ENCODE assay signal across 27 mouse cellular contexts in genomic region chr14:17081904-17082303, GRCm38 (mm10).
DNase-seq lines count a peak whose midpoint lies in the region; ATAC-seq and TF ChIP-seq lines count a peak whose summit lies in the region.
"Had no signal": no experiment of that assay in that cellular context is flagged by ENCODE, and none has a peak within 500 bp of the region (broad histone marks: within the 10 kb centered on the region; RNA-seq: fewer than 3 reads in every experiment).

No protein-coding gene starts in this region.

- no peak overlapping the region for H3K9ac ChIP-seq in MEL (ENCODE audit: control insufficient read depth, low read depth, low read length, poor library complexity, severe bottlenecking)
- H3K9ac ChIP-seq: forebrain, embryonic 13.5 days; heart, embryonic 12.5 days; heart, embryonic 15.5 days; hindbrain, embryonic 14.5 days had no signal

- no peak for TF ChIP-seq CTCF in MEL (IDR thresholded peaks at IDR 0.05 in 2 of 3, conservative IDR thresholded peaks at IDR 0.05 in 1 of 3; ENCODE audit: control insufficient read depth in 1 of 3, insufficient read depth in 1 of 3, low read depth in 2 of 3, low read length in 3 of 3, poor library complexity in 1 of 3, severe bottlenecking in 1 of 3)

- TF ChIP-seq POLR2A in MEL (IDR thresholded peaks at IDR 0.05; ENCODE audit: control insufficient read depth in 1 of 2, insufficient read depth in 1 of 2, low read depth in 1 of 2, low read length in 2 of 2, poor library complexity in 1 of 2), result no peak

- peak; percentile 12 to 18; a peak in 2 of 4 replicates for TF ChIP-seq EP300 in MEL (IDR thresholded peaks at IDR 0.05; ENCODE audit: low read depth in 1 of 2, low read length in 2 of 2)

- H3K9me3 ChIP-seq in MEL (replicated peaks; ENCODE audit: insufficient read depth, low read length), result no peaks in the 10 kb centered on the region
- H3K9me3 ChIP-seq: forebrain, embryonic 10.5 days; forebrain, embryonic 13.5 days; heart, embryonic 12.5 days; heart, embryonic 15.5 days had no signal

- H3K27me3 ChIP-seq in MEL (ENCODE audit: control insufficient read depth in 1 of 2, insufficient read depth in 2 of 2, low read length in 2 of 2), result no peaks in the 10 kb centered on the region
- H3K27me3 ChIP-seq: forebrain, embryonic 13.5 days; heart, embryonic 12.5 days; heart, embryonic 15.5 days had no signal

- TF ChIP-seq RAD21 in MEL (IDR thresholded peaks at IDR 0.05; ENCODE audit: low read depth, low read length), result no peak

- H3K4me3 ChIP-seq in MEL (ENCODE audit: control insufficient read depth in 1 of 2, insufficient read depth in 1 of 2, low read depth in 2 of 2, low read length in 2 of 2), result no peak overlapping the region
- H3K4me3 ChIP-seq: forebrain, embryonic 10.5 days; forebrain, embryonic 13.5 days; heart, adult 2 months; heart, embryonic 12.5 days; heart, embryonic 15.5 days had no signal

- H3K36me3 ChIP-seq in MEL (ENCODE audit: control insufficient read depth in 1 of 2, insufficient read depth in 2 of 2, low read length in 2 of 2), result no peaks in the 10 kb centered on the region
- H3K36me3 ChIP-seq: forebrain, embryonic 10.5 days; heart, embryonic 12.5 days; heart, embryonic 15.5 days had no signal

- DNase-seq in MEL (ENCODE audit: low read depth, low spot score) (peak; percentile 35), MEL-GATA-1-ER (ENCODE audit: extremely low read depth, low read depth) (peak; percentile 1)
- DNase-seq in kidney, postnatal 25 days, result no peak
- no peak for DNase-seq in heart, adult 8-10 months (ENCODE audit: low spot score)
- DNase-seq: adrenal gland, postnatal 10 days; adrenal gland, postnatal 36 days; cerebellum, adult 18-20 months; cerebellum, adult 9-10 months; cerebellum, postnatal 14 days; gastrocnemius, postnatal 14 days; heart, adult 2 months; heart, postnatal 10 days; heart, postnatal 36 days; kidney, adult 18-20 months had no signal

- no peaks in the 10 kb centered on the region for H3K79me2 ChIP-seq in MEL (ENCODE audit: control insufficient read depth, insufficient read depth, low read length, poor library complexity)

- H3K4me1 ChIP-seq in MEL (ENCODE audit: control insufficient read depth in 1 of 2, insufficient read depth in 2 of 2, low read length in 2 of 2), result no peaks in the 10 kb centered on the region
- H3K4me1 ChIP-seq: forebrain, embryonic 13.5 days; heart, embryonic 12.5 days; heart, embryonic 15.5 days had no signal

- no peak overlapping the region for H3K27ac ChIP-seq in MEL (ENCODE audit: control insufficient read depth, low read depth, low read length)
- H3K27ac ChIP-seq: forebrain, embryonic 10.5 days; forebrain, embryonic 13.5 days; heart, adult 2 months; heart, embryonic 15.5 days; hindbrain, embryonic 14.5 days; hindbrain, postnatal 0 days had no signal

- ATAC-seq in hematopoietic stem cell, adult 5-6 weeks (replicated peaks in 1 of 2; ENCODE audit: insufficient read depth in 1 of 2, low FRiP score in 2 of 2, low TSS enrichment in 1 of 2, low read depth in 1 of 2, poor library complexity in 2 of 2, severe bottlenecking in 2 of 2), result peak; percentile 66 to 79; a peak in 3 of 4 replicates
- ATAC-seq in megakaryocyte progenitor cell, adult 5-6 weeks (replicated peaks; ENCODE audit: poor library complexity), result peak; percentile 96
- ATAC-seq: CD4-positive, CD25-positive, alpha-beta regulatory T cell, adult 4 months; forebrain, embryonic 13.5 days; forebrain, embryonic 16.5 days; hindbrain, postnatal 0 days; inflammation-experienced regulatory T-cells, adult 6 months; intestine, embryonic 16.5 days; Patski had no signal

TF ChIP-seq in MEL, 35 proteins besides CTCF, POLR2A, EP300 and RAD21:
- TF ChIP-seq SIN3A (IDR thresholded peaks at IDR 0.05; ENCODE audit: low read length), result no peak
- TF ChIP-seq NRF1 (IDR thresholded peaks at IDR 0.05; ENCODE audit: insufficient read depth, low read depth, low read length, poor library complexity, severe bottlenecking), result no peak
- TF ChIP-seq MYC (IDR thresholded peaks at IDR 0.05; ENCODE audit: low read depth, low read length), result no peak
- no peak for TF ChIP-seq ELF1 (IDR thresholded peaks at IDR 0.05; ENCODE audit: low read depth, low read length)
- no peak for TF ChIP-seq GABPA (IDR thresholded peaks at IDR 0.05; ENCODE audit: low read depth, low read length)
- TF ChIP-seq BHLHE40 (IDR thresholded peaks at IDR 0.05; ENCODE audit: borderline replicate concordance, low read depth, low read length), result no peak

Comparison
In these comparisons a context has a peak if more than half of its experiments do, and no peak if none do; other contexts are left out.
1. DNase-seq: peak in MEL (single experiment) and MEL-GATA-1-ER (single experiment); none in kidney, postnatal 25 days (0 of 2) and heart, adult 8-10 months (single experiment).